Mouse (Mus musculus) stomach, postnatal 0 days (tissue): ENCODE data around the gene Sdk2.

Experiments used
- CTCF ChIP-seq: IDR thresholded peaks from 2 replicates; pipeline ENCODE4 v1.5.1; 2016; ENCODE audit warnings: antibody characterized with exemption, low read depth, mild to moderate bottlenecking, moderate library complexity
- EP300 ChIP-seq: optimal IDR thresholded peaks from 2 replicates; pipeline ENCODE3; 2016; ENCODE audit warnings: antibody characterized with exemption

GRCm38 (mm10) chr11:113789101-113789500 is 277.7 kb downstream of the Sdk2 start:
- TF ChIP-seq CTCF (no peak), EP300 (no peak)
